Mouse (Mus musculus) G1E (cell line): ENCODE results near the gene Ank. TPM values are rescaled to one million over a fixed set of nuclear protein-coding genes. Genes with fewer than 3 reads are reported as not detected.

ENCODE experiments used
- ATAC-seq: 2 replicates; pipeline ENCODE4 v1.8.0; 2016; ENCODE audit warnings: mild to moderate bottlenecking; ENCODE audit not compliant: insufficient number of reproducible peaks, poor library complexity, low FRiP score, severe bottlenecking; ENCODE audit errors: extremely low read depth
- DNase-seq: peaks from one replicate; pipeline ENCODE4 v3.0.0; 2012; ENCODE audit warnings: low spot score
- H3K27me3 ChIP-seq: 2 replicates; pipeline ENCODE4 v1.6.1; 2012; ENCODE audit warnings: mild to moderate bottlenecking, low read length, inconsistent platforms; ENCODE audit not compliant: insufficient read depth
- H3K36me3 ChIP-seq: replicated peaks from 2 replicates; pipeline ENCODE3; 2012; ENCODE audit warnings: mild to moderate bottlenecking, inconsistent platforms
- H3K4me1 ChIP-seq: 2 replicates; pipeline ENCODE4 v1.6.1; 2012; ENCODE audit warnings: low read depth, low read length, inconsistent platforms, mixed read lengths; ENCODE audit not compliant: insufficient read depth
- H3K4me3 ChIP-seq: 2 replicates; pipeline ENCODE4 v1.5.1; 2012; ENCODE audit warnings: low read depth, mild to moderate bottlenecking, inconsistent platforms, low read length, moderate library complexity, mixed read lengths
- H3K9me3 ChIP-seq: replicated peaks from 2 replicates; pipeline ENCODE4 v1.6.1; 2012; ENCODE audit warnings: inconsistent platforms
- CTCF ChIP-seq: IDR thresholded peaks from 2 replicates; pipeline ENCODE4 v1.5.1; 2012; ENCODE audit warnings: low read depth, low read length, inconsistent platforms, mixed read lengths
- GATA1 ChIP-seq: IDR thresholded peaks from 2 replicates; pipeline ENCODE4 v1.6.1; 2012; ENCODE audit warnings: borderline replicate concordance, low read length, inconsistent platforms, mixed read lengths
- GATA2 ChIP-seq: IDR thresholded peaks from 2 replicates; pipeline ENCODE4 v1.6.1; 2012; ENCODE audit warnings: low read depth, low read length, inconsistent platforms, borderline replicate concordance
- POLR2AphosphoS5 ChIP-seq: IDR thresholded peaks from 2 replicates; pipeline ENCODE4 v1.6.1; 2012; ENCODE audit warnings: low read depth, low read length, inconsistent platforms; ENCODE audit not compliant: insufficient replicate concordance
- TAL1 ChIP-seq: conservative IDR thresholded peaks from 2 replicates; pipeline ENCODE4 v1.6.1; 2012; ENCODE audit warnings: low read depth, low read length, inconsistent platforms, mixed read lengths
- polyA plus RNA-seq: library from polyadenylated mRNA; stranded (reverse); fragments of >175 nt; gene quantifications from 2 replicates; pipeline ENCODE4 v1.2.3, GENCODE M21; 2012
- total RNA-seq, 2 experiments: library from RNA; stranded (forward) in 1 of 2; stranded (reverse) in 1 of 2; fragments of 200-1000 nt in 1 of 2; fragments of >200 nt in 1 of 2; fragmentation: Nextera tagmentation in 1 of 2; gene quantifications; 2 replicates each; pipeline ENCODE4 v1.2.3; 2014 to 2017

The Ank gene
- total and polyA plus RNA-seq, 3 experiments = 37.0 to 145 (median 39.2) TPM

DNA sequence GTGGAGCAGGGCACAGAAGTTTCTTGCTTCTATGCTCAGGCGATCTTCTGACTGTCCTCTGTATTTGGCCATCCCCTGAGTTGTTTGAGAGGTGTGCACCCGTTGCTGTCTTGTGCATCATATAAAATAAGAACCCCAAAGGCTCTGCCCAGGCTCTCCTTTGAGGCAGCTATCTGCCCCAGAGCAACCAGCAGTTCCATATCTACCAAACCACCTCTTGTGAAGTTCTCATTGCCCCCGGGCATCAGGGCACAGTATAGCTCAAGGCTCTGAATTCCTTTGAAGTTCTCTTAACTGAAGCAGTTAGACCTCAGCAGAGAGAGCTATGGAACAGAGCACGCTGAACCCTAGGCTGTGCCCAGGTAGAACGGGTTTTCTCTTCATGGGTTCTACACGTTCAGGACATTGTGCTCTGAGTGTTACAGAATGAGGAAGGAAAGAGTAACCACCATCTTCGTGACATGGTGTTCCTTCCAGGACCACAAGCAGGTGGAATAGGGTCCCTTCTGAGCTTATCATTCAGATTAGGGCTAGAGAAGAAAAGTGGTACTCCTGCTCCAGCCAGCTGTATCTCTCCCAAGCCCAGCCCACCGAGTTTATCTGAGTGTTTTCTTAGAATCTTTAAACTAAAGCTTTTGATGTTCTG is 25.1 kb downstream of the Ank start:
- peaks cover 63% of the 10 kb centered on the region for H3K36me3 ChIP-seq
- H3K9me3 ChIP-seq = no peaks in the 10 kb centered on the region
- no peak overlapping the region; the same call in 1 of the 2 replicates for H3K4me3 ChIP-seq
- peaks cover 97% of the 10 kb centered on the region for H3K4me1 ChIP-seq
- no peak for DNase-seq
- no peak for TF ChIP-seq GATA2
- no peak for TF ChIP-seq TAL1
- ATAC-seq = peak; percentile 19
- H3K27me3 ChIP-seq = no peaks in the 10 kb centered on the region

DNA sequence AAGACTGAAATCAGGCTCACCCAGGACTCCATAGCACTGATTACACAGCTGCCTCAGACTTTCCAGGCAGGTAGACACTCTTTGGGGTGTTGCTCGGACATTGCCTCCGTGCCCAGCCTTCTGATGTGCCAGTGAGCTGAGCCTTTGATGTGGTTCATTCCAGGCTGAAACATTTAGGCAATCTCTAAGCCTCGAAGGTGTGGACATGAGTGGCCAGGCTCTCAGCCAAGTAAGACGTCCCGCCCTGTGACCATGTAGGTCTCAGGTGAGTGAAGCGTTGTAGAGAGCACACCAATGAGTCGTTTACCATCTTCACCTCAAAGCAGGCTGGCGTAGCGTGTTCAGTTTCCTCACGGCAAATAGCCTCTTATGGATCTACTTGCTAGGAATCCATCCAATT is 25.7 kb downstream of the Ank start:
- DNase-seq (no peak), ATAC-seq (no peak)
- Histone ChIP-seq H3K36me3 (peaks cover 59% of the 10 kb centered on the region), H3K4me1 (peaks cover 97% of the 10 kb centered on the region), H3K27me3 (no peaks in the 10 kb centered on the region), H3K9me3 (no peaks in the 10 kb centered on the region), H3K4me3 (peak overlapping the region; percentile 20; the same call in 1 of the 2 replicates)
- TF ChIP-seq POLR2AphosphoS5 (no peak), CTCF (no peak), GATA1 (no peak), GATA2 (no peak)

DNA sequence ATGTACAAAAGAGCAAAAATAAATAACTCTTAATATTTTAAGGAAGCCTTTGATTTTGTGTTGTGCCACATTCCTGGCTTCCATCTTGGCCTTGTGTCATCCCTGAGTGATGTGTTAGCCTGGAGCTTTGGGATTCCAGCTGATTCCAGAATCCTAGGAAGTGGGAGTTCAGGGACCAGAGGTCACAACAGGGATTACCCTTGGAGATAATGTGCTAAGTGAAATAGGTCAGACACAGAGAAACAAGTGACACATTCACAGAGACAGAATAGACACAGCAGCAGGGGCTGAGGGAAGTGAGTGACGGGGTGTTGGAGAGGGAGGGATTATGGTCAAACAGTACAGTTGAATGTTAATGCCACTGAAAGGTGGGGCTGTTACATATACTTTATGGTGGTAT is 26.3 kb downstream of the Ank start:
- H3K4me1 ChIP-seq = peaks cover 97% of the 10 kb centered on the region
- ATAC-seq (no peak), DNase-seq (no peak)
- H3K36me3 ChIP-seq = peaks cover 61% of the 10 kb centered on the region
- TF ChIP-seq TAL1 (no peak), POLR2AphosphoS5 (no peak), GATA1 (no peak), GATA2 (no peak), CTCF (no peak)
- no peak overlapping the region for H3K4me3 ChIP-seq
- no peaks in the 10 kb centered on the region for H3K9me3 ChIP-seq
- no peaks in the 10 kb centered on the region for H3K27me3 ChIP-seq

DNA sequence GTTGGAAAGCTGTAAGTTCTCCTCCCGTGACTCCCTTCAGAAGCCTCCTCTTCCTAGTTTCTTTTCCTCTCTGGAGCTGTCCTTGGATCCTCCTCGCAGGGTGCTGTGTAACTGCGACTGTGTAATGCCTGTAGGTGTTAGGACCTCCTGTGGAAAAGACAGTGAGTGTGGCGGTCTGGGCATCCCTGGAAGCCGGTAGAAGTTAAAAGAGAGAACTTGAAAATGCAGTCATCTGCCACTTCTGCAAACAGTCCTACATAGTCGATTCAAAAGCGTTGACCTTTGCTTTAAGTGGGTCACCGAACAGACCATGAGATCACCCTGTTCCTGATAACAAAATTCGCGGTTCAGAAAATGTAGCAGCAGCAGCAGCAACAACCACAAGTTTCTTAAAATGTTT is 27.0 kb downstream of the Ank start:
- TF ChIP-seq TAL1 (no peak), CTCF (no peak), GATA1 (no peak), GATA2 (no peak), POLR2AphosphoS5 (no peak)
- no peaks in the 10 kb centered on the region for H3K9me3 ChIP-seq
- no peak for ATAC-seq
- H3K4me1 ChIP-seq = peaks cover 96% of the 10 kb centered on the region
- H3K27me3 ChIP-seq = no peaks in the 10 kb centered on the region
- DNase-seq = no peak
- no peak overlapping the region; the same call in 1 of the 2 replicates for H3K4me3 ChIP-seq
- H3K36me3 ChIP-seq = peaks cover 60% of the 10 kb centered on the region

DNA sequence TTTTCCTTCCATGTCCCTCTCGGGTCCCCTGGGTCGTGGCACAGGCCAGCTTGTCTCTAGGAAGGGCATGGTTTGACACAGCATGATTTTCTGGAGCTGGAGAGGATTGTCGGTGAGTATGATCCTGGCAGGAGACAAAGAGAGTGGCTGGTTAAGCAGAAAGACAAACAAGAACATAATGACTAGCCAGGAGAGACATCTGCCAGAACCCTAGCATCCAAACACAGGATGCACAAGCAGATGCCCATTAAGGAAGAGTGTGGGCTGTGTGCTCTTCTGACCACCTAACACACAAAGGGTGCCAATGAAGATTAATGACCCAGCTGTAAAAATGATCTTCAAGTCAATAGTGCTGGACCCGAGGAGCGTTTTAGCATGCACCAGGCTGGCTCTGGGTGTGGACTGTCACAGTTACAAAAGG is 29.5 kb downstream of the Ank start:
- Histone ChIP-seq H3K4me3 (no peak overlapping the region; the same call in 1 of the 2 replicates), H3K4me1 (peaks cover 86% of the 10 kb centered on the region), H3K27me3 (no peaks in the 10 kb centered on the region), H3K9me3 (no peaks in the 10 kb centered on the region), H3K36me3 (peaks cover 50% of the 10 kb centered on the region)
- TF ChIP-seq GATA2 = no peak
- no peak for TF ChIP-seq GATA1
- no peak for TF ChIP-seq POLR2AphosphoS5
- no peak for TF ChIP-seq CTCF
- no peak for TF ChIP-seq TAL1
- DNase-seq = no peak
- ATAC-seq = no peak

DNA sequence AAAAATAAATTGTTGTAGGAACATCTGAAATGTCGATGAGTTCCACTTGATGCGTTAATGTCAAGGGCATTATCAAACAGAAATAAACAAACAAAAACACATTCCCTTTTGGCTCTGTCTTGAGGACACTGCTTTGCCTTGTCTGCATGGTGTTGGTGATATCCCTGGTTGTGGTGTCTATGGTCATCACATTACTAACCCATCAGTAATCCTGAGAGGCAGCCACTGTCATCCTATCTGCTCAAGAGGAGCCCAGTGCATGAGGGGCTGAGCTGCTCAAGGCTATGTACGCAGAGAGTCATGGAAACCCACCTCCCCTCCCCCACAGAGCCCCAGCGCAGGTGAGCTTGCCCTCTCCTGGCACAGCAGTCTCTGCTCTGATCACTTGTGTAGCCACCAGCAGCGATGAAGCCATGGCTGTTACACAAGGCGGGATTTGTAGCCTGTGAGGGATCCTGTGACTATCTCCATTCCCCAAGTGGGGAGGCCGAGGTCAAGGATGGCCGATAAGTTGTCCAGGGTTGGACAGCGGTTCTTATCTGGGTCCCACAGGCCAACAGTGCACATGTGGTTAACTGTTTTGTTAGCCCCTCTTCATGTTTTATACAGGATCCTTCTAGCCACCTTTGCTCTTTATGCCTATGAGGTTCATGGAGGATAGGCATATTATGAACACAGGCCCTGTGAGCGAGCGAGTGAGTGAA is 30.3 kb downstream of the Ank start:
- ATAC-seq (peak; percentile 88), DNase-seq (peak; percentile 67)
- Histone ChIP-seq H3K9me3 (no peaks in the 10 kb centered on the region), H3K4me1 (peaks cover 81% of the 10 kb centered on the region), H3K4me3 (peak overlapping the region; percentile 61; the same call in 1 of the 2 replicates), H3K27me3 (no peaks in the 10 kb centered on the region), H3K36me3 (peaks cover 55% of the 10 kb centered on the region)
- peak; percentile 100 for TF ChIP-seq TAL1
- no peak for TF ChIP-seq POLR2AphosphoS5
- no peak for TF ChIP-seq CTCF
- peak; percentile 75; the same call in 1 of the 2 replicates for TF ChIP-seq GATA2
- TF ChIP-seq GATA1 = no peak
